Mouse (Mus musculus) thymus, postnatal 25 days (tissue): ENCODE measurements around the gene Podn.
A peak's percentile ranks its signal among the peaks of the same experiment; 100 is the strongest.

Experiments used
- DNase-seq: peaks from one replicate; pipeline ENCODE4 v3.0.0; 2022

Podn gene

GRCm38 (mm10) chr4:108033041-108033764, 63.0 kb downstream of the Podn start:
- no peak for DNase-seq

GRCm38 (mm10) chr4:108032352-108032849, 63.8 kb downstream of the Podn start:
- no peak for DNase-seq

GRCm38 (mm10) chr4:108031502-108032351, 64.5 kb downstream of the Podn start:
- no peak for DNase-seq

DNA sequence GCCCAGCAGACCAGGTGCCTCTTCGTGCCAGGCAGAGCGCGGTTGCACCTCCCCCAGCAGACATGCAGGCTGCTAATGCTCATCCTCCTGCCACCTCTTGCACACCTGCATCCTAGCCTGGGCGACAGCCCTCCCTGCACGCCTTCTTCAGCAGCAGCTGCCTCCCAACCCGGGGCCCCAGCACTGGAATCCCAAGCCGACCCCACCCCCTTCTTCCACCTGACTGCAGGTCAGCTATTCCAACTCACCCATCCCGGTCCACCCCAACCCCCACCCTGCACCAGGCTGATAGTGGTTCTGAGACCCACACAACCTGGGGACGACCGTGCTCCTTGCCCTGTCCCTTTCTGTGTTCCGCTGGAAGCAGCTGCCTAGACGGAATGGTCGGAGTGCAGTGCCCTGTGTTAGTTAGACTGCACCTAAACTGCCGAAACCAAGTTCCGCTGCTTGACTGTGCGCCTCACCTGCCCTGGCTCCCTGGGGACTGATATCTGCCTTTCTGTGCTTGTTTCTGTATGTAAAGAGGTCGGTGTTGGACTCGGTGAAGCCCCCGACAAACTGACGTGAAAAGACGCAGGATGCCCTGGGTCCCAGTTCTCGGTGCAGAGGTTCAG, 65.2 kb downstream of the Podn start:
- DNase-seq, result peak; percentile 12

DNA sequence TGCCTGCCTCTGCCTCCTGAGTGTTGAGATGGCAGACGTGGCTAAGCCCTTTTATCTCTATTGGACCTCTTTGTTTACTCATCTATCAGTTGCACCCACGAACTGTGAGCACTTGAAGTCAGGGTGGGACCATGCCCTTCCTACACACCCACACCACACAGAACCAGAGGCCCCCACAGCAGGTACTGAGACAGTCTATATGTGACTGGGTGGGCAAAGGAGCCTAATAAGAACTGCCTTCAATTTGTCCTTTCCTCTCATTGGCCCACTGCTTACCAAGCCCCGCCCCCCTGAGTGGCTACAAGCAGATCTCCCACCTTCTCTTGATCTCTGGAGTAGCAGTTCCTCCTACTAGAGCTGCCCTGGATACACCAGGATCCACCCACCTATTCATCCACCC, 70.1 kb downstream of the Podn start:
- DNase-seq, result no peak

GRCm38 (mm10) chr4:108025269-108025668, 71.0 kb downstream of the Podn start:
- DNase-seq, result no peak

- DNase-seq, result no peak
These were observed 71.6 kb downstream of the Podn start for GRCm38 (mm10) chr4:108024641-108025040.

DNA sequence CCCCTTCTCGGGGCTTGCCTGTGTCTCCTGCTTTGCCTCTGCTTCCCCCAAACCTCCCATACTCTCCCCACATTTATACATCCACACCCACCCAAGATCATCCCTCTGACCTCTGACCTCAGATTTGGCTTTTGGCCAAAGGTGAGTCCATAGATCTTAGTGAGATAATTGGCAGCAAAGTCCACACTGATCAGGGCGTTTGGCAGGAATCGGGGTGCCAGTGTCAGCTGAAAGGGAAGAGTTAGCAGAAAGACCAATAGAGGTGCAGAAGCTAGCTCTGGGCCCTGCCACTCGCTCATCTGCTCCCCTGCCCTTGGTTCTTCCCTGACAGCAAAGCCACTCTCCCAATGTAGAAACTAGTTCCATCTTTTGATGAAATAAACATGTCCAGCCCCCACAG, 73.1 kb downstream of the Podn start:
- DNase-seq, result no peak

- DNase-seq, result no peak
These were observed 76.1 kb downstream of the Podn start for GRCm38 (mm10) chr4:108020178-108020577.

DNA sequence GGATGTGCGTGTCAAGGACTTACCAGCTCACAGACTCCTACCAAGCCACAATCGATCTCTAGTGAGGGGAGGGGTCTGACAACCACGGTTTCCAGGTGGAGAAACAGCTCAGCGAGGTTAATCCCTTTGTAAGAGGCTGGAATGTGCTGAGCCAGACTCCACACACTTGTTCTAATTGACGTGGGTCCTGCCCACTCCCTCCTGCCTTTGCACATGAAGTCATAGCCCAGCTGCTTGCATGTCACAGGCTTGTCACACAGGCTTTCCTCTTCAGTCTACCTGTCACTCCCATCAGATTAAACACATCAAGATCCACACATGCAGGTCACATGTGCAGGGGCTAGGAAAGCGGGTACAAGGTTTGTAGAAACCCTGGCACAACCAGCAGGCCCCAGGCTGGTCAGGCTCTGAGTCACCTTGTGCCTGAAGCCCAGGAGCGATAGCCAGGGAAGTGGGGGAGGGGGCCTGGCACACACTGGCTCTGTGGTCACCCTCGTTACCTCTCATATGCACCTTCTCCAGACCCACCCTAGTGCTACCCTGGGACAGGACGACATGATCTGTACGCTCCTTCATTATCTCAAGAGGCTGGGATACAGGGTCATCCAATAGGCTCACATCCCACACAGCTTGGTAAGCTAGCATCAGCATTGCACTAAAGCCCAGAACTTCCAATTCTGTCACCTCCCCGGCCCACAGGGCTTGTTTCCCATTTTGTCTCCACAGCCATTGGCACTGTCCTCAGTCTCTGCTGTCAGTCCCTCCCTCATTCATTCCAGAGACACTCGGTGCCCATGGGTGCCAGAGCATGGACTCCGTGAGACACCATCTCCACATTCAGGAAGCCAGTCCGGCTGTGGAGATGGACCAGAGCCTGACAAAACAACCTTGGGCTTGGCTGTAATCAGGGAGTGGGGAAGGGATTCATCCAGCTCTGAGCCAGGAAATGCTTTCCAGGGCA, 77.0 kb downstream of the Podn start:
- DNase-seq, result no peak

- DNase-seq, result peak; percentile 47
These were observed 77.9 kb downstream of the Podn start for GRCm38 (mm10) chr4:108018241-108018923.

DNA sequence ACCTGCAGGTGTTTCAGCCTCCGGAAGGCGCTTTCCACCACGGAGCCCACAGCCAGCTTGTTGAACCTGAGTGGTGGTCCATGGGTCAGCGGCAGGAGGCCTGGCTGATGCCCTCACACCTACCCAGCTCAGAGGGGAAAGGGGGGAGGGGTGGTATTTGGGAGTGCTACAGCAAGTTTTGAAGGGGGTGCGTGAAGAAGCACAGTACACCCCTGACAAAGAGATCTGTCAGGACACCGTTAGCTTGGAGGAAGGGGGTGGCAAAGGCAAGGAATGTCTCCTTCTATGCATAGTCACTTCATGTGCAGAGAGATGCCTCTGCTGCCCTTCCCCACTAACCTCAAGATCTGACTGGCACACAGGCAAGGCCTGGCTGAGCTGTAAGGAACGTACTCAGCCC, 78.4 kb downstream of the Podn start:
- DNase-seq, result peak; percentile 23

DNA sequence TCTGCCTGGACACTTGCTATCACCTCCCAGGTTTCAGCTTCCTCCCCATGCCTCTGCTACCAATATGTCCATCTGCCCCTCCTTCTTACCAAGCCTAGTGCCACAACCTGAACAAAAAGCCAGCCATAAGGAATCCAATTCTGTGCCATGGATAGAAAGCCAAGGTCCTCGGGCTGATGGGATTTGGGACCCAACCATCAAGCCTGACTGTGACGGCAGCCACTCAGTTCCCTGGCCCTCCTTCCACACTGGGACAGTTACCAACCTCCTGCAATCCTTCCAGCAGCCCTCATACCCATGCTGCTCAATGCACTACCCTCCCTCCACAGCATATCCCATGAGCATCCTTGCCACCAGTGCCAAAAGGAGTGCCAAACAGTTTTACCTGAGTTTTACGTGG, 79.9 kb downstream of the Podn start:
- DNase-seq, result no peak

DNA sequence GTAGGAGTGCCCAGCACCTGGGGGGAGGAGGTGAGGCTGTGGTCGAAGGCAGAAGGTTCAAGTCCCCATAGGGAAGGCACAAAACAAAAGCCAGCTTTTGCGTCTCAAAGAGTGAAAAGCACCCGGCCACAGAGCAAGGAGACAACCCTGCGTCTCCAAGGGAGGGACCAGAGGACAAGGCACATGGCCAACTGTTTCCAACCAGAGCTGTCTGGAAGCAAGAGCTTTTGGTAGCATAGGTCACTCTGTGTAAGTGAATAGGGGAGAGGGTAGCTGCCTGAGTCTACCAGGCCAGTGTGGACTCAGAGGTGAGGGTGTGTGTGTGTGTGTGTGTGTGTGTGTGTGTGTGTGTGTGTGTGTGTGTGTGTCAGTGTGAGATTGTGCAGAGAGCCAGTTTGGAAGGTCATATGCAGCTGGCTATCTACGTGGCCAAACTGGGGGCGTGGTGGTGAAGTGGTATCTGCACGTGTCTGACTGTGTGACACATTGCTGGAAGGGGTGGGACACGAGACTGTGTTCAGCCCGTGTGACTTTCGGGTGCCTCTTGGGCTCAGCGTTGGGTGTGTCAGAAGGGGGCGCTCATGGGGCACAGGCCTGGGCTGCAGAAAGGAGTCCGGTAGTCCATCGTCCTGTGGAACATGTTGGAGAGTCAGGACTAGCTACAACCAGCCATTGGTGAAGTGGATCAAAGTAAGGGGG, 81.0 kb downstream of the Podn start:
- peak; percentile 21 for DNase-seq

GRCm38 (mm10) chr4:108014466-108014865, 81.8 kb downstream of the Podn start:
- no peak for DNase-seq

DNA sequence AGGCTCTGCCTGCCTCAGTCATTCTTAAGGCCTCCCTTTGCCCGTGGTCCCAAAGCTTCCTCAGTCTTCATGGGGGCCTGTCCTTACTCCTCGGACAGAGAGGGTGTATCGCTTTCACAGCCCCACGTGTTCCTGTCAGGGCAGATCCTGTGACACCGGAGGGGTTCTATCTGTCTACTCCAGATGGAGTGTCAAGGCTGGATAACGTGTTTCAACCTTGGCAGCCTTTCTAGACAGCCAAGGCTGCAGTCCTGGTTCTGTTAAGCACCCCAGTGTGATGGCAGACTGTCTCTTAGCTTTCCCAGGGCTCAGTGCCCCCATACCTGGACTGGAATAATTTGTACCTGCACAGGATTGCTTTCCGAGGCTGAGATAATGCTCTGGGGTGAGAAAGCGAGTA, 87.7 kb downstream of the Podn start:
- DNase-seq, result no peak

GRCm38 (mm10) chr4:108007532-108008103, 88.6 kb downstream of the Podn start:
- DNase-seq, result no peak

DNA sequence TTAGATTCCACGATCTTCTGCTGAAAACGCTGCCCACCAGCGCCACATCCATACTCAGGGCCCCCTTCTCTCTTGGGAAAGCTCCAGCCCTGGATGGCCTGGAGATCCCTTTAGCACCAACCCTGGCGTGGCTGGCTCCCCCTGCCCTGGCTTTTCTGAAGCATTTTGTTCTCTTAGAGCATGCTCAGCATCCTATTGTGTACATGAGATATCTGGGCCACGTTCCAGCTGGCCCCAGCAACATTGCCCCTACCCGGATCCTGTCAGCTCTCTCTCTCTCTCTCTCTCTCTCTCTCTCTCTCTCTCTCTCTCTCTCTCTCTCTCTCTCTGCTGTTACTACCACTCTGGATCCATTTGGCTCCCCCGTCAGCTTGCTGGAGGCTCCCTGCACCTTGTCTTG, 90.9 kb downstream of the Podn start:
- DNase-seq, result no peak

- DNase-seq, result no peak
These were observed 96.9 kb downstream of the Podn start for GRCm38 (mm10) chr4:107999380-107999779.

DNA sequence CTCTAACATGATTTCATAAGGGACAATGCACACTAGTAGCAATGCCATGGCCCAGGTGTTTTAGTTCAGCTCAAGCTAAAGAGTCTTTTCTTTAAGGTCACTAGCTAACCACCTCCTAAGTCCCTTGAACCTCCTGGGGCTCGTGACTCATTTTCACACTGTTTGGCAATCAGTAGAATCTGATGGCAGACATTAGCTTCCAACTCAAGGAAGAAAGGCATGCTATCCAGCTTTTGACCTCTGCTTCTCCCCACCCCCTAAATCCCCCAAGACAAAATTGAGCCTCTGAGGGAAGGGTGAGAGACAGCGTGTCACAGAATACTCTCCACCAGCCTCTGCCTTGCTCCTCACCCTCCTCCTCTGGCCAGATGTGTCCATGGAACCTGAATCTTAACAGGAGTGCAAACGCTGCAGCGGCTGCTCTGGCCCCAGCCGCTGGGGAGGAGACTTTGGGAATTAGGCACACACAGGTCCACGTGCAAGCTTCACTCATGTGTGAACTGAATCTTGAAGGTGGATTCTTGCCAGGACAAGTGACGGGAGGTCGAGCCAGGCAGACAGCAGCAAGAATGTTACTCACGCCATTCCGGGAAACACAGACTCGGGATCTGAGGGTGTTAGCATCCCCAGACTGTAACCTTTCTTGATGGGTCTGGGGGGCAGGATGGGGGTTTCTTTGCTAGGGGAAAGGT, 97.5 kb downstream of the Podn start:
- DNase-seq, result no peak
